Mouse (Mus musculus): Measurements from ENCODE around the gene Golm1.

DNA sequence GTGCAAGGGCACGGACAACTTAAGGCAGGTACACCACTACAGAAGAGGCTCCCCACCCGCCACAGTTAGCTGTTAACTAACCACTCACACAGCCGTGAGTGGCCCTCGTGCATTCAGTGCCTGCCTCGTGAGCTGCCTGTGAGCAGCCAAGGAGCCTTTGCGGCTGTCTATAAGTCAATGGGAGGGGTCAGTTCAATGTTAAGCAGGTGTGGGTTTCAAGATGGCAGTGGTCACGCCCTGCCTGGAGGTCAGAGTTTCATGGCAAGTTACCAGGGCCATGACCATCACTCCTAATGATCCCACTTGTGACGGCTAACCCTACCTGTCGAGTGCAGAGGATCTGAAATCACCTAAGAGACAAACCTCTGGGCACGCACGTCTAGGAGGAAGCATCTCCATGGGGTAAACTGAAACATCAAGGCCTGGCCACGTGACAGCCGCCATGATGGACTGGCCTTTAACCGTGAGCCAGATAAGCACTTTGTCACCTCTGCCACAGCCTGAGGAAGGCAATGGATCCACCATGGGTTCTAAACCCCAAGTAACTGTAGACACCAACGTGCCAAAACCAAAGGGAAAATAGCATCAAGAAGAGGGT lies 19.8 kb downstream of the Golm1 start:
- TF ChIP-seq CTCF (IDR thresholded peaks at IDR 0.05; ENCODE audit: low read depth, low read length) (no peak), POLR2A (IDR thresholded peaks at IDR 0.05; ENCODE audit: extremely low read depth, insufficient read depth, low read length) (no peak)
